Mouse (Mus musculus) WW6 (cell line): ENCODE measurements around the gene Iqcn.

Source experiments
- DNase-seq: peaks from one replicate; pipeline ENCODE4 v3.0.0-alpha.2; 2013; ENCODE audit warnings: low read depth, low spot score

Iqcn gene

DNA sequence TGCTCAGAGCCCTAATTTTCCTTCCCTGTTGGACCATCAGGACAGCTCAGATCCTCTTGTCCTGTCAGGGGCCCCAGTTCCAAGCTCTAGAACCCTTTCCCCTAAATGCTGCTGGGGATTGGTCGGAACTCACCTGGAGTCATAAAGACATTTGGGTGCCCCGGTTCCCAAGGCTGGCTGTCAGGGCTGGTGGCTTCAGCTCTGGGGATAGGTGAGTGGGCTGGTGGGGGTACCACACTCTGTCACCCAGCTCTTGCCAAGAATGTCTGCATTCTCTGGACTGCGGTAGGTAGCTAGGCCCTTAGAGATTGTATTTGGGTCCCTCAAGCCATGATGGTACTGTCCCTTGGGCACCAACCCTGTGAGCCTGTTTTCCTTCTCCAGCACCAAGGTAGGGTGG, at the start of gene Iqcn:
Gene Iqcn, plus strand, starts transcription at position 171 of the 400 bp plus-strand sequence.
- DNase-seq: no peak

DNA sequence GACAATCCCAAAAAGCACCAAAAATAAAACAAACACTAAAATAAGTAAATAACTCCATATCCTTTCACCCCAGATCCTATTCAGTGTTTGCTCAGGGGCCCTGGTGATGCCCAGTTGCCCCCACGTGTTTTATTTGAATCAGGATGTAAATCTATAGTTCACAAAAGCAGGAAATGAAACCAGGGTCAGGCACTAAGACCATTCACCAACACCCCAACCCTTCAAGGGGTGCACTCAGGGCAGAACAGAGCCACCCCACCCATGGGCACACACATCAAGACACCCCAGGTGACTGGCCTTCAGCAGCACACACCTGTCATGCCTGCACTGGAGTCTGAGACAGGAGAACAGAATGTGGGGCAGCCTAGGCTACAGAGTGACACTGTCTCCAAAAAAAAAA, 49.1 kb upstream of the Iqcn start:
- DNase-seq: no peak

DNA sequence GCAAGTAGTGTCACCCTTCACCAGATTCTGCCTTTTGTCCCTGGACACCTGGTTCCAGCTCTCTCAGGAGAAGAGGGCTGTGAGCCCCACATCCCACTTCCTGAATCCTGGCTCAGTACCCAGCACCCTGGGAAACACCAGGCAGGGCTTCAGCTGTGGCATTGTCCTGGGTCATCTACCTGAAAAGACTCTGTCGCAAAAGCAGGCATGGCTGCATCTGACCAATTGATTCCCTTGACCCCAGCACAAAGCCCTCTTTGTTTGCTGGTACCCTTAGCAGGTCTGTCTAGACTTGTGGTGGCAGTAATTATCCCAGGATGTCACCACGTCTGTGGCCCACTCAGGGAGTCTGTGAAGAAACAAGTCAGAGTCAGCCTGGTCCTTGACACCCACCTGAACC, 47.8 kb upstream of the Iqcn start:
- no peak for DNase-seq

- no peak for DNase-seq
These were observed 47.0 kb upstream of the Iqcn start for GRCm38 (mm10) chr8:70656193-70656790.

- no peak for DNase-seq
These were observed 46.0 kb upstream of the Iqcn start for GRCm38 (mm10) chr8:70657214-70657613.

GRCm38 (mm10) chr8:70657739-70658138, 45.5 kb upstream of the Iqcn start:
- no peak for DNase-seq

DNA sequence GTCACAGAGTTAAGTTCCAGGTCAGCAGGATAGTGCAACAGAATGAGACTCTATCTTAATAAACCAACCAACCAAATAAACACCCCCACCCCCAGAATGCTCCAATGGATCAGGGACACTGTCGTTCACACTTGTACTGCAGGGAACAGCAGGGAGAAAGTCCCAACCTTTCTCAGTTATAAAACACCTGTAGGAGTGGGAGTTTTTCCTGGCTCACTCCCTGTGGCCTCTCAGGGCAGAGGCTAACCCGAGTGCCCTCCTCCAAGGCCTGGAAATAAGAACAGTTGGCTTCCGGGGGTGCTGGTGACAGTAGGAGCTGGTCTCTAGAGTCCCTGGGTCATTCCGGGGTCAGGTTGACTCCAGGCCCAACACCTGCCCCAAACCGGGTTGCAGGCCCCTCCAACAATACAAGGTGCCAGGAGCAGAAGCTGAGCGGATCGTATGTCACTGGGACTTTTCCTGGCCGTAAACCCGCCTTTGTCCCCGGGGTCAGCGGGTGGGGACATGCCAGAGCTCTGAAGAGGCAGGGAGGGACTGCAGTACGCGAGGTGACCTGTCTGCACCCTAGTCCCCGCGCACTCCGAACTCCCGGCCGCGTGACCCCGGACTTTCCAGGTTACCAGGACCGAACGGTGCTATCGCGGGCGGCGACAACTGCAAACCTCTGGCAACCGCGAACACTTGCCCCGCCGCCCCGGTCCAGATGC, 44.2 kb upstream of the Iqcn start:
- DNase-seq: no peak

DNA sequence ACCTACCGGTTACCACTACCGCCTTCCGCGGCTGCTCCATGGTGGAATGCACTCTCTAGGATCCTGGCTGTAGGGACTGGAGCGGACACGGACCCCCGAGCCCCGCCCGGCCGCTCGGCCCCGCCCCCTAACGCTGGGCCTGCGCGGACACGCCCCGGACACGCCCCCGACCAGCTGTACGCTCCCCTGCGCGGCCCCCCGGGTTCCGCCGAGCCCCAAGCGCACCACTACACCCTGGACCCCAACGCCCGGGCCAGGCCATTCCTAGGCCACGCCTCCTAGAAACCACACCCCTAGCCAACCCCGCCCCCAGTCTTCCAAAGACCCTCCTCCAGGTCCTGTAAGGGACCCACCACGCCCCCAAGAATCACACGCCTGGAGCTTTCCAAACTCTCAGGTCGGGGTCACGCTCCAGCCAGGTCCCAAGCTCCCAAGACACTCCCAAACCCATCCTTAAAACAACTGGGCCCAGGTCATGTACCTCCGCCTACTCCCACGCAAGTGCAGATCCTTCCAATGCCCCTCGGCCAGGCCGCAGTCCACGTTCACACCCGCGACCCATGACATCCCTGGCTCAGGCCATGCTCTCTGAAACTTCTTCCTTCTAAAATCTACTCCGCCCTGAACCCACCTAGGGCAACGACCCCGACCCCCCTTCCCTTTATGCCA, 43.5 kb upstream of the Iqcn start:
- peak; percentile 92 for DNase-seq

DNA sequence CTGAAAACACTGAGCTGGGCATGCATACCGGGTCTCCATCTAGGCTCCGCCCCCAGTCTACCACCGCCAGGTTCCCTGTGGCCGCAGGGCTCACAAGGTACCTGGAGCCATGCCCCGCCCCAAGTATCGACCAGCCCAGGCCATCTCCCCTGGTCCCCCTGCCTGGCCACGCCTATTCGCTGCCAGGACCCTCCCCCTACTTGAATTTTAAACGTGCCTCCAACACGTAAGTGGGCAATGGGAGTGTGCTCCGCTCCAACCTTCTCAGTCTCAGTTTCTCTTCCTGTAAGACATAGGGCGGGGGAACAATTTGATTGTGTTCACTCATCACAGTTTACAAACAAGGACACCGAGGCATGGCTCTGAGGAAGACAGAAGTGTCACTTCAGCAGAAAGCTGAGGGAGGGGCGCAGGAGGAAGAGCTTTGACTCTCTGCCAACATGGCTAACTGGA, 43.0 kb upstream of the Iqcn start, which contains the start of gene Pgpep1:
Gene Pgpep1, minus strand, starts transcription at position 116 of the 453 bp plus-strand sequence.
- peak; percentile 88 for DNase-seq

- DNase-seq: no peak
These were observed 39.6 kb upstream of the Iqcn start for GRCm38 (mm10) chr8:70663691-70664090.

DNA sequence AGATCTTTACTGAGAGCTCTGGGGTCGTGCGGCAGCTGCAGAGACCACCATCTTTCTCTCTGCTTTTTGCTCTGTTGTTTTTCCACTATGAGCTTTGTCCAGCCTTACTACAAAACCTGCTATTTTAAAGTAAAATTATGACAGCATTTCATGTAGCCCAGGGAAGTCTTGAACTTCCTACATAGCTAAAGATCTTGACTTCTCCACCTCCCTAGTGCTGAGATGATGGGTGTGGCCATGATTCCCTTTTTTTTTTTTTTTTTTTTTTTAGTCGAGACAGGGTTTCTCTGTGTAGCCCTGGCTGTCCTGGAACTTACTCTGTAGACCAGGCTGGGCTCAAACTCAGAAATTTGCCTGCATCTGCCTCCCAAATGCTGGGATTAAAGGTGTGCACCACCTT, 38.6 kb upstream of the Iqcn start:
- DNase-seq: no peak

- no peak for DNase-seq
These were observed 37.7 kb upstream of the Iqcn start for GRCm38 (mm10) chr8:70665599-70665998.

DNA sequence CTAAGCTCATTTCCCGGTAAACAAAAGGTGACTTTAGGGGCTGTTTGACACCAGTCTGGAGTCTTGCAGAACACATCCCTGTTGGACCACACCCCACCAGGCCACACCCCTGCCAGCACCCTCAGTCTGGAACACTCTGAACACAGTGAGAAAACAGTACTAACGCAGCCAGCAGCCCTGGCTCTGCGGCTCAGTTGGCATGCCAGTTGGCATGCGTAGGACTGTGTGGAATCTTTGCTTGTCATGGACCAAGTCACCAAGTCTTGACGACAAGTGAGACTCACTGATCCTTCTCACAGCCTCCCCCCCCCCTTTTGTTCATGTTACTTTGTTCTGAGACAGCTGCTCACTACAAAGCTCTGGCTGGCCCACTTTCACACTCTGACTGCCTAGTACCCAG, 36.2 kb upstream of the Iqcn start:
- DNase-seq: no peak

- no peak for DNase-seq
These were observed 31.5 kb upstream of the Iqcn start for GRCm38 (mm10) chr8:70671615-70672324.

DNA sequence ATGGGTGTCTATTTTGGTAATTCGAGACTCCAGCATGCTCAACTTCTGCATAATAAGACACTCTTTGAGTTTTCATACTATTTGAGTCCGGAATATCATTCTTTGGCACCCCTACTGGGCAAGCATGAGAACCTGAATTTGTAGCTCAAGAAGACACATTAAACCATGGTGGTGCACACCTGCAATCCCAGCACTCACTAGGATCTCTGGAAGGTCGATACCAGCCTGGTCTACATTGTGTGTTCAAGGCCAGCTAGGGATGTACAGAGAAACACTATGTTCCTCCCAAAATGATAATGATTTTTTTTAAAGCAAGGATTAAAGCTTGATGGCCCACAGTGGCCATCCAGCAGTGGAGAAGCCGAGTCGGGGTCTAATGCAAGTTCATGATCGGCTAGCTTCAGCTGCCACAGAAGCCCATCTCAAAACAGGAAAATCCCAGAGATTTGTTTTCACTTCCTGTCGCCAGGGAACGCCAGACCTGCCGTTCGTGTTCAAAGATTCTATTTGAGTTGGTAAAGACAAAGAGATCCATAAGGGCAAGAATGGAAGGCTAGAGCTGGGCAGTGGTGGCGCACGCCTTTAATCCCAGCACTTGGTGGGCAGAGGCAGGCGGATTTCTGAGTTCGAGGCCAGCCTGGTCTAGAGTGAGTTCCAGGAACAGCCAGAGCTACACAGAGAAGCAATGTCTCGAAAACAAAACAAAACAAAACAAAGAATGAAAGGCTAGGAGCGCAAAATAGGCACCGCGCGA, 30.8 kb upstream of the Iqcn start:
- DNase-seq: no peak

DNA sequence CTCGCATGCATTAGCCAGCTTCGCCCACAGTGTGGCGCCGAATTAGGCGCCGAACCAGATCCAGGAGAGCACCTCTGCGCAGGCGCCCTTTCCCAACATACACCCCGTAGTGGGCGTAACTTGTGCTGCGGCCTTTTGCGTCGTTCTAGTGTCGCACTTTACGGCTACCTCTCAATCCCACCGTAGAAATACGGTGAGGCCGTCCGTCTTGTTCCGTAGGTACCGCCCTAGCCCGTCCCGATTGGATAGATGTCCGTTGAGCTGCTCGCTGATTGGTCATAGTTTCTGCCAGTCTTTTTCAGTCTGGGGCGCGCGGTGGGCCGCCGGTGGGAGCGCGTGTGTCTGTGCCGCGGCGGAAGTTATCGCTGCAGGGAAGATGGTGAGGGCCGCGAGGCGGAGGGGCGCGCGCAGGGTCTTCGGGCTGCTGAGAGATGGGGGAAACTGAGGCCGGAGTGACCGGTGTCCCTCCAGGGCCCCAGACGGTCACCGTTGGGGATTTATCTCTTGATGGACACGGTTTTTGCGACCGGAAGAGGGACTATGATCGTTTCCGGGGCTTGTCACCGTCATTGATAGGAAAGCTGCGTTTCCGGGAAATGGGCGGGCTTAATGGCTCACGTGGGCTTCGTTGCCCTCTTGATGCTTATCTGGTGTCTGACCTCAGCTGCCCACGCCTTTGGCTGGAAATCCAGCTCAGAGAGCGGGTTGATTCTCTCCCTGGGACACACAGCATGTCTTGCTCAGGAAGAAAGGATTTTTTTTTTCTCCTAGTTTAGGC, 30.0 kb upstream of the Iqcn start, which contains the start of gene Lsm4:
Gene Lsm4, plus strand, starts transcription at position 170 of the 778 bp plus-strand sequence.
- DNase-seq: peak; percentile 99

GRCm38 (mm10) chr8:70674109-70674508, 29.1 kb upstream of the Iqcn start:
- DNase-seq: no peak

- DNase-seq: no peak
These were observed 28.5 kb upstream of the Iqcn start for GRCm38 (mm10) chr8:70674716-70675115.

- DNase-seq: no peak
These were observed 27.9 kb upstream of the Iqcn start for GRCm38 (mm10) chr8:70675336-70675735.

GRCm38 (mm10) chr8:70677451-70678080, 25.7 kb upstream of the Iqcn start:
- no peak for DNase-seq
